Mouse (Mus musculus) mouse embryonic stem cell (cell line): Measurements from ENCODE around the gene Tox4.

Experiments
- in situ Hi-C, 2 experiments: fragments of 300-500 bp; cut with MboI; formaldehyde crosslinking; loops; 1 replicate in 1 of 2; 3 replicates in 1 of 2; pipeline ENCODE4 v1.14.3; 2019 to 2020; ENCODE audit warnings: low sequenced_read_pairs in 2 of 2, low pct_unique_long_range_greater_than_20kb in 1 of 2, mixed read lengths in 1 of 2; ENCODE audit not compliant: unreplicated experiment in 1 of 2

Gene Tox4

DNA sequence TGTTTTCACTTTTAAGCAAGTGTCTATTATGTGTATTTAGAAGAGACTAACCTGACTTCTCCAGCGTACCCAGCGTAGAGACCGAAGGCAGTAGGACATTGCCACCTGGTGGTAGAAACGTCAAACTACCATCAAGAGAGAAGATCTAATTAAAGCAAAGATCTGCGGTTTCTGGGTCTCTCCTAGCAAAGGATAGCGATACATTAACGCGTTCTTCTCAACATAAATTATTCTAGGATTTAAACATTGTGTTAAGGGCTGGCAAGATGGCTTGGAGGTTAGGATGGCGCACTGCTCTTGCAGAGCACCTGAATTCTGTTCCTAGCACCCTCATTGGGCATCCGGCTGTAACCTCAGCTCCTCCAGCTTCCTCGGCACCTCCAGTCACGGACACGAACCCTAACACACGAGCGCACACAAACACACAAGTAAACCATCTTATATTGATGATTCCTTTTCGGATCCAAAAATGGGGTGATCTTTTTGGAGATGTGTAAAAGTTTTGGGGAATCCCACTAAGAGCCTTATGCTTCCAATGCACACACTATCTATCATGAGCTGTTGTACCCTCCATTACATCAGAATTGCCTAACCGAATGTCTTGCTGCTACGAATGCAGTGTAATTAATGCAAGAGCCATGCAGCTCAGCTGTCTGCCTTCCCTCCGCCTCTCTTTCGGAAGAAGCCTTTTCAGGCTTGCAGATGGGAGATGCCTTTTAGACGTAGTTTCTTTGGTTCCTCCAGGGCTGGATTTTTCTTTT lies 60.0 kb downstream of the Tox4 start:
- in situ Hi-C loops, result loop anchor here (10.0 to 25.0 kb wide), 2 partner anchors 204 to 427 kb away; partner anchors contain the start of genes Ndrg2 (in 1 of the 2), Rnase13 (in 1 of the 2) and Tppp2 (in 1 of the 2)

DNA sequence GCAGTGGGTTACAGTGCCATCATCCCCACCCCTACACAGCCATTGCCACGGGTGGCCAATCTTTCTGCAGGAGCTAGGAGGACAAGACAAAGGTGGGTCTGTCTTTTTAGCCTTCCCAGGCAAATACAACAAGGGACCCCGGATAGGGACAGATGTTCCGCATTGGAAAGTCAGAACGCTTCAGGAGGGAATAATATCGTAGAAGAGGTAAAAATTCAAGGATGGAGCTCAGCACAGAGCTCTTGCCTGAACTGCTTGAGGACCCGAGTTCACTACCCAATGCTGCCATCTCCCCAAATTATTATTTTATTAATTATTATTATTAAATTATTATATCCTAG lies 60.5 kb downstream of the Tox4 start:
- in situ Hi-C loops, result loop anchor here (10.0 to 25.0 kb wide), 2 partner anchors 205 to 427 kb away; partner anchors contain the start of genes Ndrg2 (in 1 of the 2), Rnase13 (in 1 of the 2) and Tppp2 (in 1 of the 2)
